Mouse (Mus musculus): ENCODE measurements around the gene Asic2. TPM values are rescaled to one million over a fixed set of nuclear protein-coding genes. Genes with fewer than 3 reads are reported as not detected.

The Asic2 gene
- total RNA-seq, 4 experiments from 2014 or later, result 0.13 to 1.5 (median 0.41) TPM

GRCm38 (mm10) chr11:81531906-81532305 is 436.4 kb downstream of the Asic2 start:
- no peak for DNase-seq (ENCODE audit: low spot score in 2 of 2)

GRCm38 (mm10) chr11:81522927-81523326 is 445.3 kb downstream of the Asic2 start:
- DNase-seq (ENCODE audit: low spot score in 2 of 2), result no peak

- no peak for DNase-seq (ENCODE audit: low spot score in 2 of 2)
Measured at GRCm38 (mm10) chr11:81521881-81522280, 446.4 kb downstream of the Asic2 start.

- DNase-seq (ENCODE audit: low spot score in 2 of 2), result no peak
Measured at GRCm38 (mm10) chr11:81518001-81518955, 450.0 kb downstream of the Asic2 start.

GRCm38 (mm10) chr11:81515754-81516153 is 452.5 kb downstream of the Asic2 start:
- DNase-seq (ENCODE audit: low spot score in 2 of 2), result no peak

GRCm38 (mm10) chr11:81512434-81512833 is 455.8 kb downstream of the Asic2 start:
- DNase-seq (ENCODE audit: low spot score in 2 of 2), result no peak

GRCm38 (mm10) chr11:81511401-81511800 is 456.9 kb downstream of the Asic2 start:
- no peak for DNase-seq (ENCODE audit: low spot score in 2 of 2)

- no peak for DNase-seq (ENCODE audit: low spot score in 2 of 2)
Measured at GRCm38 (mm10) chr11:81508385-81509233, 459.6 kb downstream of the Asic2 start.

GRCm38 (mm10) chr11:81504791-81505430 is 463.3 kb downstream of the Asic2 start:
- no peak for DNase-seq (ENCODE audit: low spot score in 2 of 2)

GRCm38 (mm10) chr11:81501473-81502246 is 466.6 kb downstream of the Asic2 start:
- DNase-seq (ENCODE audit: low spot score in 2 of 2), result no peak

- no peak for DNase-seq (ENCODE audit: low spot score in 2 of 2)
Measured at GRCm38 (mm10) chr11:81498990-81499389, 469.3 kb downstream of the Asic2 start.

- no peak for DNase-seq (ENCODE audit: low spot score in 2 of 2)
Measured at GRCm38 (mm10) chr11:81497652-81498391, 470.4 kb downstream of the Asic2 start.

- DNase-seq (ENCODE audit: low spot score in 2 of 2), result no peak
Measured at GRCm38 (mm10) chr11:81496446-81496845, 471.8 kb downstream of the Asic2 start.

- no peak for DNase-seq (ENCODE audit: low spot score in 2 of 2)
Measured at GRCm38 (mm10) chr11:81492351-81492750, 475.9 kb downstream of the Asic2 start.

GRCm38 (mm10) chr11:81489144-81489735 is 479.0 kb downstream of the Asic2 start:
- DNase-seq (ENCODE audit: low spot score in 2 of 2), result no peak

GRCm38 (mm10) chr11:81488681-81489080 is 479.6 kb downstream of the Asic2 start:
- no peak for DNase-seq (ENCODE audit: low spot score in 2 of 2)

GRCm38 (mm10) chr11:81486265-81486940 is 481.9 kb downstream of the Asic2 start:
- no peak for DNase-seq (ENCODE audit: low spot score in 2 of 2)

GRCm38 (mm10) chr11:81481198-81481597 is 487.1 kb downstream of the Asic2 start:
- DNase-seq (ENCODE audit: low spot score in 2 of 2), result no peak

- DNase-seq (ENCODE audit: low spot score in 2 of 2), result no peak
Measured at GRCm38 (mm10) chr11:81476231-81476630, 492.0 kb downstream of the Asic2 start.
